Mouse (Mus musculus) WW6 (cell line): ENCODE measurements around the gene Olfr193.
"Not testable (repeated sequence)": the region's sequence is repeated elsewhere in the genome, so short reads cannot be mapped to it uniquely, and the experiment has no call there.

Experiments used
- DNase-seq: peaks from one replicate; pipeline ENCODE4 v3.0.0-alpha.2; 2013; ENCODE audit warnings: low read depth, low spot score

Olfr193 gene

GRCm38 (mm10) chr16:59111781-59112180 is at the start of gene Olfr193:
Gene Olfr193 (minus strand): TSS chr16:59111881.
- DNase-seq = no peak

- DNase-seq = no peak
These were observed 40.3 kb upstream of the Olfr193 start for GRCm38 (mm10) chr16:59151996-59152395.

DNA sequence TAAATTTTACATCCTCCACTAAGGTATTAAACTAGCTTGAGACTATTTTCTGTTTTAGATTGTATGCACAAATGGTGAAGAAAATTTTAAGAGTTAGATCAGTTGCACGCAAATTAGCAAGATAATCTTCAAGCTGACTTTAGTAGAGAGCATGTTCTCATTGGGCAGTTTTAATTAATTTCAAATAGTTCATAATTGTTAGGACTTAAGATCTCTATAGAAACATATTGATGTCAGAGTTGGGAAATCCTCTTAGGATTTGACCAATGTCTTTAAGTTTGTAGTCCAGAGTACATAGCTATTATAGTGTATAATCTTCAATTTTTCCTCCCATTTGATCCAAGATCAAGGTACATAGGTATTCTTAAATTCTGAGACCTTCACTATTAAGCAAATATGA is 35.1 kb upstream of the Olfr193 start, which contains the start of gene Olfr195:
Gene Olfr195, plus strand, starts transcription at position 301 of the 400 bp plus-strand sequence.
- no peak for DNase-seq

DNA sequence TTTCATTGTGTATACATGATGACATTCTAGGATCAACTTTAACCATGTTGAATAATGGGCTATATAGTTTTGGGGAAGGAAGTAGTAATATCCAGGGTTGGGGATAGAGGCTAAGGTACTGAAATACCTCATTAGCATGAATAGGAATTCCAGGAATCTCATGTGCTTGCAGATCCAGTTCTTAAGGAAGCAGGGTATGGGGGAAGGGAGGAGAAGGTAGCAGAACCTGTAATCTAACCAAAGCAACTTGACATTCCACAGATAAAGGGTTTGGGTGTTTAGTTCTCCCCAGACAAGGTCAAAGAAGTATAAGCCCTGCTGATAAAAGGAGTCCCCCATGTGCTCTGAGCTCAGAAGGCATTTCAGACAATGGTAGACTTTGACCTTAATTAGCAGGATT is 29.4 kb upstream of the Olfr193 start:
- DNase-seq = no peak

- no peak for DNase-seq
These were observed 19.1 kb upstream of the Olfr193 start for GRCm38 (mm10) chr16:59130740-59131139.

DNA sequence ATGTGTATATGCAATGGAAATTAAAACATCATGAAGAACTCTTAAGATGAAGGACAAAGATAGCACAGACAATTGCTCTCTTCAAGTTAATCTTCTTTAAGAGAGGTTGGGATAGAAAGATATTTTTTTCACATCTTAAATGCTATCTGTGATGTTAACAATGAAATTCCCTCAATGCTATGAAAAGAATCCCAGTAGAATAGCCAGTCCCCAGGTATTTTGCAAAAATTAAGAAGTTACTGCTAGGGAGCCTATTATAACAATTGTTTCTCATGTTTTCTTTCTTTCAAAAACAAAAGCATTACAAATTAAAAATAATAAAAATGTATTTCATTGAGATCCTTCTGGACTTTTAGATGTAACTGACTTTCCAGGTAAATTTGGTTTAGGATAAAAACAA is 9.3 kb upstream of the Olfr193 start, which contains the start of gene Olfr194:
Gene Olfr194, minus strand, starts transcription at position 101 of the 400 bp plus-strand sequence.
- no peak for DNase-seq

- DNase-seq = not testable (repeated sequence)
These were observed 3.2 kb downstream of the Olfr193 start for GRCm38 (mm10) chr16:59108522-59108921.

- no peak for DNase-seq
These were observed 6.4 kb downstream of the Olfr193 start for GRCm38 (mm10) chr16:59105312-59105711.

DNA sequence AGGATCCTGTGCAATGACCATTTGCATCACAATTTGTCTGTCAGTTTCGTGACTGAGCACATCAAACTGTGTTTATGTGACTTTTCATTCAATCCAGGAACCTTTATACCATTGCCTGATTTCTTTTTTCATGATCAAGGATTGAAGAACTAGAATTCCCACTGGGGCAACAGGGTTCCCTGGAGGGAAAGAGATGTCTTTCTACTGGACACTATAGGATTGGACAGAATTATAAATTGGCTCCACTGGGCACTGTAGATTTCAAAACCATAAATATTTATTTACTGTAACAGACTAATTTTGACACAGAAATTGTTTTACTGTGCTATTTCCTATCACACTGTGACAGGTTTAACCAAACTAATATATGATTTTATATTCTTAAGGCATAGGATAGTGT is 22.0 kb downstream of the Olfr193 start, which contains the start of gene Olfr191:
Gene Olfr191, minus strand, starts transcription at position 101 of the 400 bp plus-strand sequence.
- not testable (repeated sequence) for DNase-seq

DNA sequence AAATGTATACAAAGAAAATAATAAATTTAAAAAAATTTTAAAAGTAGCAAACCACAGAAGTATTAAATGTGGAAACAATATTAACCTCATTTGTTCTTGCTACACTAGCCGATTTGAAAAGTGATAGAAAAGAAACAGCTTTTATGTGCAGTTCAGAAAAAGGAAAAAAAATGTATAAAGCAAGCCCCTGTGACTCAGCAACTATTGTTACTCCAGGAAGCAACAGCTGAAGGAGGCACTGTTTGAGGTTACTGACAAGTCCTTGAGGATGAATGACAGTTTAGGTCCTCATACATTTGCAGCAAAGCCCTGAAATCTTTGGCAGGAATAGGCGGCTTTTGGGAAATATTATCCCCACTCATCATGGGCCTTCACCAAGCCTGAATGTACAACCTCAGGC is 30.6 kb downstream of the Olfr193 start:
- DNase-seq = not testable (repeated sequence)

- no peak for DNase-seq
These were observed 33.8 kb downstream of the Olfr193 start, which contains the start of gene Olfr190 for GRCm38 (mm10) chr16:59077905-59078304. Gene Olfr190 (minus strand): TSS chr16:59078005.

- no peak for DNase-seq
These were observed 38.2 kb downstream of the Olfr193 start for GRCm38 (mm10) chr16:59073520-59073919.

DNA sequence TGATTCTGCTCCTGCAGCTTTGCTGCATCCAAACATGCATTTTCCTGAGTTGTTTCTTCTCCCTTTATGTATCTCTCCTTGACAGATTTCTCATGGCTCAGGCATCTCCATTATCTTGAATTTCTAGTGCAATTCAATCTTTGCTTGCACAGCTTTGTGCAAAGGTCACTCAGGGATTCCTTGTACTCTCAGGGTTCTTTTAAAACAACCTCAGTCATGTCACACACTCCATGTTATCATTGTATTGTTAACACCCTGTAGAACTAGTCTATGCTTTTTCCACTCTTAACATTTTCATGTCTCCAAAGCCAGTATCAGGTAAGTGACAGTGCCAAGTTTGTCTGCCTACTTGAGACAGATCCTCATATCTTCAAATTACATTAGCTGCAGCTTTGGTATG is 39.9 kb downstream of the Olfr193 start:
- no peak for DNase-seq

GRCm38 (mm10) chr16:59062411-59062810 is 49.3 kb downstream of the Olfr193 start:
- not testable (repeated sequence) for DNase-seq
